Comparison of ENCODE assay signal across 27 mouse cellular contexts in genomic region chr13:96962801-96963200, GRCm38 (mm10). TPM values are rescaled to one million over a fixed set of nuclear protein-coding genes. Genes with fewer than 3 reads are reported as not detected.
DNase-seq lines count a peak whose midpoint lies in the region; ATAC-seq and TF ChIP-seq lines count a peak whose summit lies in the region.
"Had no signal": no experiment of that assay in that cellular context is flagged by ENCODE, and none has a peak within 500 bp of the region (broad histone marks: within the 10 kb centered on the region; RNA-seq: fewer than 3 reads in every experiment).

No protein-coding gene starts in this region.

- intact Hi-C loops in gastrocnemius, adult 2 months (cut with DNase I): no loop called here

- H3K4me2 ChIP-seq in lung, embryonic 15.5 days: no peak overlapping the region
- peak overlapping the region; percentile 41 for H3K4me2 ChIP-seq in liver, postnatal 0 days (ENCODE audit: low read depth, low read length)
- H3K4me2 ChIP-seq: heart, embryonic 15.5 days; hindbrain, embryonic 15.5 days; limb, embryonic 13.5 days had no signal

- H3K9ac ChIP-seq in lung, embryonic 15.5 days: no peak overlapping the region
- no peak overlapping the region for H3K9ac ChIP-seq in liver, adult 2 months (ENCODE audit: low read depth, low read length)
- no peak overlapping the region for H3K9ac ChIP-seq in liver, postnatal 0 days (replicated peaks)
- H3K9ac ChIP-seq: heart, embryonic 15.5 days; hindbrain, embryonic 15.5 days; limb, embryonic 13.5 days had no signal

- no peaks in the 10 kb centered on the region for H3K79me2 ChIP-seq in C2C12 (ENCODE audit: control insufficient read depth, insufficient read depth)
- H3K79me2 ChIP-seq in liver, adult 2 months (ENCODE audit: control insufficient read depth, insufficient read depth, low read length): no peaks in the 10 kb centered on the region

- no peak overlapping the region for H3K4me3 ChIP-seq in lung, embryonic 15.5 days
- no peak overlapping the region for H3K4me3 ChIP-seq in C2C12 (ENCODE audit: insufficient read depth, poor library complexity, severe bottlenecking)
- H3K4me3 ChIP-seq in liver, adult 2 months (ENCODE audit: insufficient read depth, low read depth, low read length): no peak overlapping the region
- H3K4me3 ChIP-seq in liver, postnatal 0 days (ENCODE audit: low read depth, low read length): peak overlapping the region; percentile 7; the same call in 1 of the 2 replicates
- H3K4me3 ChIP-seq in gastrocnemius, adult 2 months: no peak overlapping the region
- H3K4me3 ChIP-seq: forebrain, embryonic 10.5 days; heart, adult 2 months; heart, embryonic 15.5 days; hindbrain, embryonic 15.5 days; limb, embryonic 13.5 days; myocyte had no signal

- H3ac ChIP-seq in C2C12 (ENCODE audit: control insufficient read depth, insufficient read length, low read depth): no peak overlapping the region

- H3K36me3 ChIP-seq in lung, embryonic 15.5 days: no peaks in the 10 kb centered on the region
- no peaks in the 10 kb centered on the region for H3K36me3 ChIP-seq in C2C12 (ENCODE audit: control insufficient read depth, insufficient read depth)
- H3K36me3 ChIP-seq in liver, adult 2 months (ENCODE audit: control insufficient read depth, insufficient read depth, low read length): no peaks in the 10 kb centered on the region
- H3K36me3 ChIP-seq in liver, postnatal 0 days (replicated peaks; ENCODE audit: insufficient read depth, low read length): no peaks in the 10 kb centered on the region
- H3K36me3 ChIP-seq: forebrain, embryonic 10.5 days; heart, embryonic 15.5 days; hindbrain, embryonic 15.5 days; limb, embryonic 13.5 days had no signal

- no peak for DNase-seq in lung, postnatal 4 days
- peak; percentile 92 for DNase-seq in liver, adult 2 months (ENCODE audit: extremely low read depth, low read depth, low spot score)
- DNase-seq in liver, postnatal 0 days: peak; percentile 56
- DNase-seq in kidney, adult 11 months: no peak
- no peak for DNase-seq in gastrocnemius, adult 2 months
- no peak for DNase-seq in cerebellum, adult 11 months
- DNase-seq: adrenal gland, postnatal 14 days; cerebellum, adult 11-12 months; cerebellum, postnatal 36 days; gastrocnemius, postnatal 14 days; heart, adult 2 months; heart, postnatal 4 days; kidney, adult 2 months; kidney, postnatal 10 days; layer of hippocampus, postnatal 36 days; midbrain, embryonic 14.5 days; thymus, postnatal 25 days had no signal

- TF ChIP-seq EP300 in liver, postnatal 0 days (IDR thresholded peaks at IDR 0.05; ENCODE audit: low read depth): peak; percentile 37; the same call in 1 of the 2 replicates

- no peaks in the 10 kb centered on the region for H3K79me3 ChIP-seq in C2C12 (ENCODE audit: low read depth)

- no peaks in the 10 kb centered on the region for H3K4me1 ChIP-seq in lung, embryonic 15.5 days
- H3K4me1 ChIP-seq in liver, adult 2 months (ENCODE audit: control insufficient read depth, insufficient read depth, low read length): peaks cover 13% of the 10 kb centered on the region
- peaks cover 13% of the 10 kb centered on the region for H3K4me1 ChIP-seq in liver, postnatal 0 days (ENCODE audit: insufficient read depth)
- H3K4me1 ChIP-seq: forebrain, embryonic 10.5 days; heart, embryonic 15.5 days; hindbrain, embryonic 15.5 days; limb, embryonic 13.5 days had no signal

- WGBS in lung, embryonic 15.5 days: 67% methylated on average over 5 of the region's 5 CpGs
- WGBS in liver, adult 2 months: 29% methylated on average over 5 of the region's 5 CpGs
- WGBS in liver, postnatal 0 days (ENCODE audit: insufficient replicate concordance): 65% methylated on average over 5 of the region's 5 CpGs

- H3K27ac ChIP-seq in lung, embryonic 15.5 days: no peak overlapping the region
- H3K27ac ChIP-seq in liver, adult 2 months (replicated peaks; ENCODE audit: insufficient read depth, low read depth, low read length): peak overlapping the region; percentile 50
- peak overlapping the region; percentile 89 for H3K27ac ChIP-seq in liver, postnatal 0 days (ENCODE audit: low read depth)
- H3K27ac ChIP-seq in gastrocnemius, adult 2 months: no peak overlapping the region
- H3K27ac ChIP-seq: forebrain, embryonic 10.5 days; heart, adult 2 months; heart, embryonic 15.5 days; hindbrain, embryonic 15.5 days; limb, embryonic 13.5 days had no signal

- no peak for TF ChIP-seq POLR2A in liver, adult 2 months (IDR thresholded peaks at IDR 0.05; ENCODE audit: extremely low read depth, insufficient read depth, low read length)

- H3K9me3 ChIP-seq in lung, embryonic 15.5 days: no peaks in the 10 kb centered on the region
- no peaks in the 10 kb centered on the region for H3K9me3 ChIP-seq in liver, postnatal 0 days (ENCODE audit: low read length)
- H3K9me3 ChIP-seq: forebrain, embryonic 10.5 days; heart, embryonic 15.5 days; hindbrain, embryonic 15.5 days; limb, embryonic 13.5 days had no signal

- TF ChIP-seq CTCF in C2C12 (IDR thresholded peaks at IDR 0.05; ENCODE audit: control insufficient read depth, insufficient read depth, insufficient read length): no peak
- TF ChIP-seq CTCF in liver, adult 2 months (IDR thresholded peaks at IDR 0.05; ENCODE audit: low read depth, low read length): no peak
- no peak for TF ChIP-seq CTCF in liver, postnatal 0 days (IDR thresholded peaks at IDR 0.05; ENCODE audit: low read depth)
- no peak for TF ChIP-seq CTCF in gastrocnemius, adult 2 months (IDR thresholded peaks at IDR 0.05)

- no peaks in the 10 kb centered on the region for H3K27me3 ChIP-seq in lung, embryonic 15.5 days
- no peaks in the 10 kb centered on the region for H3K27me3 ChIP-seq in C2C12 (ENCODE audit: control insufficient read depth, insufficient read depth, insufficient read length)
- H3K27me3 ChIP-seq in liver, adult 2 months (ENCODE audit: control insufficient read depth, insufficient read depth, low read length): no peaks in the 10 kb centered on the region
- H3K27me3 ChIP-seq in liver, postnatal 0 days (ENCODE audit: insufficient read depth, low read length): no peaks in the 10 kb centered on the region
- H3K27me3 ChIP-seq: CH12.LX; heart, embryonic 15.5 days; hindbrain, embryonic 15.5 days; limb, embryonic 13.5 days had no signal

- 0 out of 2 replicates have a peak, but pooled peaks have one; percentile 55 for ATAC-seq in lung, embryonic 15.5 days (ENCODE audit: borderline replicate concordance, extremely low read depth, low FRiP score, low TSS enrichment)
- peak; percentile 95 for ATAC-seq in liver, postnatal 0 days

TF ChIP-seq in C2C12, 6 proteins besides CTCF, POLR2A, EP300 and RAD21:
- TF ChIP-seq MYOD1 (IDR thresholded peaks at IDR 0.05; ENCODE audit: control insufficient read depth, insufficient read length, low read depth) (peak; percentile 5), MYOG (IDR thresholded peaks at IDR 0.05; ENCODE audit: control insufficient read depth, extremely low read depth, insufficient read length) (no peak)

RNA-seq across cellular contexts. Expression of gene Gcnt4, which starts 38.3 kb away (rescaled TPM):
- 0.31 and 0.36 TPM in 2 replicates for polyA plus RNA-seq in lung, embryonic 15.5 days (2015; fragmentation: Nextera tagmentation; extraction: Ambion mirVana)
- 5.6 TPM for polyA plus RNA-seq in C2C12 (2012; fragmentation: generic; extraction: Trizol)
- 2.1 and 3.4 TPM in 2 replicates for total RNA-seq in liver, adult 2 months (2014; rRNA removed)
- polyA plus RNA-seq in liver, adult 2 months (2012; rRNA removed): 0.75 and 1.1 TPM in 2 replicates
- 0.45 and 0.72 TPM in 2 replicates for polyA plus RNA-seq in liver, postnatal 0 days (2015; fragmentation: Nextera tagmentation; extraction: Ambion mirVana)
- total RNA-seq in gastrocnemius, adult 2 months (2021): under 1 TPM; 0.05 to 0.06 TPM
- total RNA-seq: CH12.LX, MEL had no signal
- polyA plus RNA-seq: neural tube, embryonic 14.5 days had no signal

Comparison
In these comparisons a context has a peak if more than half of its experiments do, and no peak if none do; other contexts are left out.
1. H3K27ac ChIP-seq: peak in liver, adult 2 months (single experiment) and liver, postnatal 0 days (single experiment); none in lung, embryonic 15.5 days (single experiment) and gastrocnemius, adult 2 months (single experiment).
2. DNase-seq: peak in liver, adult 2 months (single experiment) and liver, postnatal 0 days (single experiment); none in lung, postnatal 4 days (0 of 2), kidney, adult 11 months (single experiment), gastrocnemius, adult 2 months (single experiment) and cerebellum, adult 11 months (single experiment).